Mouse (Mus musculus) neural tube, embryonic 14.5 days (tissue): Measurements from ENCODE around the gene Nox3. TPM values are rescaled to one million over a fixed set of nuclear protein-coding genes. Genes with fewer than 3 reads are reported as not detected.

Source experiments
- ATAC-seq: fragments of 200-750 bp; cut with Nextera tagmentation; 2 replicates; pipeline ENCODE4 v1.8.0; 2017; ENCODE audit warnings: low read depth, mild to moderate bottlenecking, moderate TSS enrichment, moderate library complexity
- H3K27ac ChIP-seq: fragments of 300-500 bp; sonication (generic); 2 replicates; pipeline ENCODE4 v1.5.1; 2014; ENCODE audit warnings: low read depth, mild to moderate bottlenecking, control low read depth, low read length, moderate library complexity, mixed read lengths
- H3K27me3 ChIP-seq: fragments of 300-500 bp; sonication (generic); 2 replicates; pipeline ENCODE4 v1.6.1; 2014; ENCODE audit warnings: low read length; ENCODE audit not compliant: control insufficient read depth, insufficient read depth
- H3K36me3 ChIP-seq: fragments of 300-500 bp; sonication (generic); 2 replicates; pipeline ENCODE4 v1.6.1; 2014; ENCODE audit warnings: low read length, mixed read lengths; ENCODE audit not compliant: control insufficient read depth, insufficient read depth
- H3K4me1 ChIP-seq: fragments of 300-500 bp; sonication (generic); 2 replicates; pipeline ENCODE4 v1.6.1; 2014; ENCODE audit warnings: low read length; ENCODE audit not compliant: control insufficient read depth, insufficient read depth
- H3K4me2 ChIP-seq: fragments of 300-500 bp; sonication (generic); 2 replicates; pipeline ENCODE4 v1.6.1; 2014; ENCODE audit warnings: mild to moderate bottlenecking, low read depth, low read length, control low read depth
- H3K4me3 ChIP-seq: fragments of 300-500 bp; sonication (generic); 2 replicates; pipeline ENCODE4 v1.5.1; 2014; ENCODE audit warnings: low read depth, low read length, control low read depth, mixed read lengths
- H3K9ac ChIP-seq: fragments of 300-500 bp; sonication (generic); replicated peaks from 2 replicates; pipeline ENCODE4 v1.6.1; 2014; ENCODE audit warnings: low read depth, mild to moderate bottlenecking, control low read depth, low read length, mixed read lengths
- H3K9me3 ChIP-seq: fragments of 300-500 bp; sonication (generic); 2 replicates; pipeline ENCODE4 v1.6.1; 2016; ENCODE audit warnings: low read length; ENCODE audit not compliant: control insufficient read depth
- WGBS: fragments of 180-500 bp; shearing (Covaris S2); extraction: QIAGEN DNeasy Blood & Tissue Kit; methylation state at CpG from one replicate; pipeline ENCODE4 v1.1.7; 2014; 5-methylcytosine and 5-hydroxymethylcytosine counted together
- polyA plus RNA-seq: library from polyadenylated mRNA; unstranded; fragments of >200 nt; fragmentation: Nextera tagmentation; extraction: Ambion mirVana; gene quantifications from 2 replicates; pipeline ENCODE4 v1.2.1, GENCODE M21; 2014

Nox3 gene
- polyA plus RNA-seq, 1 experiment from 2014 or later: not detected

DNA sequence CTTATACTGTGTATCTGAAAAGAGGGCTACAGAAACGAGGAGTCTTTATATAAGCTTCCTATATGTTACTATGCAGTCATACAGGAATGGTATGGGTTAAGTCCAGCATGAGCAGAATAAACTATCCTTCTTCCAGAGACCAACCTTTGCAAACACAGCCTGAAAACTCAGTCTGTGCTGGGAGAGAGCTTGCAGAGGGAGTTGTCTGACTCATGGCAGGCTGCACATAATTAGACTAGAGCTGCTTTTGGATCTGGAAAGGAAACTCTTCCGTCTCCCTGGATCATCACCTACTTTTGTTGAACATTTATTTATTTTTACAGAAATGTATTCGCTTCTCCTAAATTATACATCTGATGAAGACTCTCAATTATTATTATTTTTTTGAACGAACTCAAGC lies 26.8 kb downstream of the Nox3 start:
- WGBS: 83% methylated on average over 4 of the region's 4 CpGs
- Histone ChIP-seq H3K4me1 (no peaks in the 10 kb centered on the region), H3K9ac (no peak overlapping the region), H3K4me2 (no peak overlapping the region), H3K36me3 (no peaks in the 10 kb centered on the region), H3K27me3 (no peaks in the 10 kb centered on the region), H3K27ac (no peak overlapping the region), H3K9me3 (no peaks in the 10 kb centered on the region), H3K4me3 (no peak overlapping the region)
- ATAC-seq: no peak

DNA sequence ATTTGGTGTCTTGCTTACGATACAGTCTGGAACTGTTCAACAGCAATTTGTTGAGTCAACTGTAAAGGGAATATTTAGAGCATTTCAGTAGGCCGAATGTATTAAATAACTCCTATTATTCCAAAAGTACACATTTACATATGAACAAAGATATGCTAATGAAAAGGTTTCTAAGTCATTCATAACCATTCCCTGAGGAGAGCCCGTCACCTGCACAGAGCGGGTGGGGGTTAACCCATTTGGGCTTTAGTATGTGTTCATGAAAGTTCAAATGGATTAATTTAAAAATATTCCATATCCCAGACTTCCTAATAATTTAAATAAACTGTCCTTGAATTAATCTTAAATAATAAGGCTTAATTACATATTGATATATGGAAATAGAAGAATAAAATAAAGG lies 28.8 kb downstream of the Nox3 start:
- H3K27me3 ChIP-seq: no peaks in the 10 kb centered on the region
- no peak overlapping the region for H3K27ac ChIP-seq
- no peak overlapping the region for H3K4me2 ChIP-seq
- no peak overlapping the region for H3K9ac ChIP-seq
- no peak for ATAC-seq
- no peaks in the 10 kb centered on the region for H3K4me1 ChIP-seq
- H3K36me3 ChIP-seq: no peaks in the 10 kb centered on the region
- 72% methylated on average over 4 of the region's 4 CpGs for WGBS
- no peak overlapping the region for H3K4me3 ChIP-seq
- H3K9me3 ChIP-seq: no peaks in the 10 kb centered on the region

DNA sequence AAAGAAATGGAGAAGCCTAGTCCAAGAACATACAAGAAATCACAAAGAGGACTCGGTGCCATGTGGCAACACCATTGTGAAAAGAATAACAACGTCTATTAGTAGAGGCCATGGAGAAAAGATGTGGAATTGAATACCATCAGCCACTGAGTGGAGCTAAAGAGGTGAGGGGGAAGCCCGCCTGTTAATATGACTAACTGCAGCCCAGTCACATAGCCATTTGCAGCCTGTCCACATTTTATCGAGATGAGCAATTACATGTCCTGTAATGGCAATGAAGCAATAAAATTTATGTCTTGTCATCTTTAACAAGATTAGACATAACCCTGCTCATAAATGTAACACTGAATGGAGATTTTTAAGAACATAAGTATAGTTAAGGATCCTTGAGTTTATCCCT lies 30.7 kb downstream of the Nox3 start:
- Histone ChIP-seq H3K27me3 (no peaks in the 10 kb centered on the region), H3K9me3 (no peaks in the 10 kb centered on the region), H3K4me1 (no peaks in the 10 kb centered on the region), H3K27ac (no peak overlapping the region), H3K4me2 (no peak overlapping the region), H3K36me3 (no peaks in the 10 kb centered on the region), H3K9ac (no peak overlapping the region), H3K4me3 (no peak overlapping the region)
- ATAC-seq: no peak
- WGBS: 79% methylated on average over 4 of the region's 4 CpGs

- Histone ChIP-seq H3K36me3 (no peaks in the 10 kb centered on the region), H3K4me3 (no peak overlapping the region), H3K9me3 (no peaks in the 10 kb centered on the region), H3K4me1 (no peaks in the 10 kb centered on the region), H3K4me2 (no peak overlapping the region), H3K27ac (no peak overlapping the region), H3K9ac (no peak overlapping the region), H3K27me3 (no peaks in the 10 kb centered on the region)
- no peak for ATAC-seq
- 91% methylated on average over 5 of the region's 5 CpGs for WGBS
Observed at GRCm38 (mm10) chr17:3659497-3659896, 36.6 kb downstream of the Nox3 start.

GRCm38 (mm10) chr17:3650377-3650776 lies 45.7 kb downstream of the Nox3 start:
- no peak overlapping the region for H3K4me2 ChIP-seq
- H3K36me3 ChIP-seq: no peaks in the 10 kb centered on the region
- WGBS: 44% methylated on average over 3 of the region's 3 CpGs
- H3K27ac ChIP-seq: no peak overlapping the region
- no peak overlapping the region for H3K4me3 ChIP-seq
- no peak for ATAC-seq
- no peaks in the 10 kb centered on the region for H3K27me3 ChIP-seq
- no peak overlapping the region for H3K9ac ChIP-seq
- no peaks in the 10 kb centered on the region for H3K9me3 ChIP-seq
- no peaks in the 10 kb centered on the region for H3K4me1 ChIP-seq

- Histone ChIP-seq H3K4me3 (no peak overlapping the region), H3K36me3 (no peaks in the 10 kb centered on the region), H3K4me2 (no peak overlapping the region), H3K27me3 (no peaks in the 10 kb centered on the region), H3K4me1 (0 out of 2 replicates have a peak, but pooled peaks cover 5% of the 10 kb centered on the region), H3K9me3 (no peaks in the 10 kb centered on the region), H3K9ac (no peak overlapping the region), H3K27ac (no peak overlapping the region)
- no peak for ATAC-seq
- WGBS: 90% methylated on average over 2 of the region's 2 CpGs
Observed at GRCm38 (mm10) chr17:3643582-3643981, 52.5 kb downstream of the Nox3 start.

DNA sequence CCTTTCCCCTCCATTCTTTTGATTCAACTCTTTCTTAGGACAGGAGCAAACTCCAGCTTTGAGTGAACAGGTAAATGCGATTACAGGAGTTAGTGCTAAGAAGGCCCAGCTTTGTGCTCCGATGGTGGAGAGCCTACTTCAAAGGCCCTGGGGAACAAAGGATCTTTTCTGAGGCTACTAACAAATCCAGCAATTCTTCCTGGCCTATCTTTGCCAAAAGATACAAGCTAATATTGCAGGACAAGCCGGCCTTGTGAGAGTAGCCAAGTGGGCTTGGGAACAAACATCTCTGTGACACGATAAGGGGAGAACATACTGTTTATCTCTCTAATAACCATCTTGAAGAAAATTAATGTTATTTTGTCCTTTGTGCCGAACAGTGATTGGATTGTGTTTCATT lies 54.6 kb downstream of the Nox3 start:
- H3K36me3 ChIP-seq: no peaks in the 10 kb centered on the region
- no peak for ATAC-seq
- no peaks in the 10 kb centered on the region for H3K9me3 ChIP-seq
- no peaks in the 10 kb centered on the region for H3K27me3 ChIP-seq
- no peak overlapping the region for H3K4me2 ChIP-seq
- H3K4me1 ChIP-seq: peaks cover 10% of the 10 kb centered on the region; the same call in 1 of the 2 replicates
- 38% methylated on average over 5 of the region's 5 CpGs for WGBS
- H3K27ac ChIP-seq: no peak overlapping the region
- no peak overlapping the region for H3K4me3 ChIP-seq
- H3K9ac ChIP-seq: no peak overlapping the region

DNA sequence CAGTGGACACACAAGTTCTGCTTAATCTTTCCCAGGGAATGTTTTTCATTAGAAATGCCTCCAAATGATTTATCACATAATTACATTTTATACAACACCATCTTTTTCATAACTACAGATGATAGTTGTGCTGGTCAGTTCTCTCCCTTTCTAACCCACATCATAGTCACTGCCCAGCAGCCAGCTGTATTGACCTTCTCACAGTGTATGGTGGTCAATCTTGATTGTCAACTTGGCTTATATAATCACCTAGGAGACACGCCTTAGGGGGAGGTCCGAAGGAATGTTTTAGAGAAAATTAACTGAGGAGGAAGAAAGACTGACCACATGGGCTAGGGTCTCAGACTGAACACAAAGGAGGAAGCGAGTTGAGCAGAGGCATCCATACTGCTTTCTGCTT lies 57.3 kb downstream of the Nox3 start:
- no peaks in the 10 kb centered on the region for H3K9me3 ChIP-seq
- H3K4me3 ChIP-seq: no peak overlapping the region
- no peak overlapping the region for H3K4me2 ChIP-seq
- H3K27me3 ChIP-seq: no peaks in the 10 kb centered on the region
- no peak overlapping the region for H3K9ac ChIP-seq
- H3K27ac ChIP-seq: no peak overlapping the region
- H3K4me1 ChIP-seq: peaks cover 10% of the 10 kb centered on the region; the same call in 1 of the 2 replicates
- no peak for ATAC-seq
- WGBS: 61% methylated on average over 3 of the region's 3 CpGs
- H3K36me3 ChIP-seq: no peaks in the 10 kb centered on the region

GRCm38 (mm10) chr17:3632501-3632900 lies 63.6 kb downstream of the Nox3 start:
- WGBS: 75% methylated on average over 3 of the region's 3 CpGs
- Histone ChIP-seq H3K27me3 (no peaks in the 10 kb centered on the region), H3K4me2 (no peak overlapping the region), H3K4me3 (no peak overlapping the region), H3K9ac (no peak overlapping the region), H3K9me3 (no peaks in the 10 kb centered on the region), H3K4me1 (no peaks in the 10 kb centered on the region), H3K36me3 (no peaks in the 10 kb centered on the region), H3K27ac (no peak overlapping the region)
- ATAC-seq: no peak
